Mouse (Mus musculus): ENCODE data around the gene Aldh5a1.

The Aldh5a1 gene

DNA sequence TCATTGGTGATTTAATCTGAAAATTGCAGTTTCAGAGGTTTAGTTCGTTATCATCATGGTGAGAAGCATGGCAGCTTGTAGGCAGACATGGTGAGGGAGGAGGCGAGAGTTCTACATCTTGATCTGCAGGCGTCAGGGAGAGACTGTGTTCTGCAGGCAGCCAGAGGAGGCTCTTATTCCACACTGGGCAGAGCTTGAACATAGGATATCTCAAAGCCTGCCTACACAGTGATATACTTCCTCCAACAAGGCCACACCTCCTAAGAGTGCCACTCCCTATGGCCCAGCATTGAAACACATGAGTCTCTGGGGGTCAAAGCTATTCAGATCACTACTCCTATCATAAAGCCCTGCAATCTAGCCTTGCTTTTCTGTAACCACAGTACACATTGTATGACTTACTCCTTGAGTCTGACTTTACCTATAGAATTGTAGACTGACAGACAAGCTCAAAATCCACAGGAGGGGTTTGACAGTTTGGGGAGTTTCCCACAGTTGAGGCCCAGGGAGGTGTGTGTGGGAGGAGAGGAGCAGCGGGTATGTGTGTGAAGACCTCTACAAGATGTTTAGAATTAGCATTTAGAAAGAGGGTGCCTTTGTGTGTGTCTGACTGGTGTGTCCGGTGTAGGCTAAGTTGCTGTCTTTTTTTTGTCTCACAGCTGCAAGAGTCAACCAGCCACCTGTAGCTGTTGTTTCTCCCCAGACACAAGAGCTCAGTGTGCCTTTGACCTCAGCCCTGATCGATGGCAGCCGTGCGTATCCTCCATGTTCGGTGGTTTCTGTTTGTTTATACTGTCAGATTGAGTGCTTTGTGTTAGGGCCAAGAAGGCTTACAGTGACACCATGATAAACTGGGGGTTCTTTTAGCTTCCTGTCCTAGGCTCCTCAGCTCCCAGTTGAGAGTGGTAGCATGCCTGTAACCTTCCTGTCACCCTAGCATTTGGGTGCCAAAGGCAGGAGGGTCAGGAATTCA, 70.7 kb downstream of the Aldh5a1 start:
- DNase-seq (ENCODE audit: extremely low read depth, low read depth): no peak

DNA sequence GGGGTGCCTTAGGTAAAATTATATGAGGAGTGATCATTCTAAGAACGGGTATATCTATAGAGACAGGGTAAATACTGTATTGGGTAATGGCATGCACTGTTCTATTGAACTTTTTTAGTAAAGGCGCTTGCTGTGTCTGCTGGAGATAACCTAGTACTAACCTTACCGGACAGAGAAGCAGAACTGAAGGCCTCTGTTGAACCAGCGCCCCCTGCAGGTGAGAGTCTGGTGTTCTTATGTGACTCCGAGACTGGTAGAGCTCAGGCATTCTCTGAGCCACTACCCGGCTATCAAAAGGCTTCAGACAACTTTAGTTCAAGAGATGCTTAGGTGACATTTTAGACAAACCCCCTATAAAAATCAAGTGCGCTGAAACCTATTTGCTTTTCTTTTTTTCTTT, 74.9 kb downstream of the Aldh5a1 start:
- DNase-seq (ENCODE audit: extremely low read depth, low read depth): peak; percentile 36

DNA sequence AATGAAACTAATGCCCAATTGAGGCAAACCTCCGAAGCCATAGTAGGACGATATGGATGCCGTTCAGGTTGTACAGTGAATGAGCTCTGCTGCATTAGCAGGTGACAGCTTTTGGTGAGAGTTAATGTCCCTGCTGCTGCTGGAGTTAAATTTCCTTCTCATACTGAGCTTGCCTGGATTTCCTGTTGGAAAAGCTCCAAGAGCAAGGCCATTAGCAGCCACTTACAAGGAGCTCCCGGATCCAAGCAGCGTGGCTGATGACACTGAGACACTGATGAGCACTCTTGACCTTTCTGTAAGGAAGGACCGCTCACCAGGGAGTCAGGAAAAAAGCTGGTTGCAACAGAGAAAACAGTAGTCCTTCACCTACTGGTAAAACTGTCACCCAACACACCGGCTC, 75.4 kb downstream of the Aldh5a1 start:
- DNase-seq (ENCODE audit: extremely low read depth, low read depth): no peak

DNA sequence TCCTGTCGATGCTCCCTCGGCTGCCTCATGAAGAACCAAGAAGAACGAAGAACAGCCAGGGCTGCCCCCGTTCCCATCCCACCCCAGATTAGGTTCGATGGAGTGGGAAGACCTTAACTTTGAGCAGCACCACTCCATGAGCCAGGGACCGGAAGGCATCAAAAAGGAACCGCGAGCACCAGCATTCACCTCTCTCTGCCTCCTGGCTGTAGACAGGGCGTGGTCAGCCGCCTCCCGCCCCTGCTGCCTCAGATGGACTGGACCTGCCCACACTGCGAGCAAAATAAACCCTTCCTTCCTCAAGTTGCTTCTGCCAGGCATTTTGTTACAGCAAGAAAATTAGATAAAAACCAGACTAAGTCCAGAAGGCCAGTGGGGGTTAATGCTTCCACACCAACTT, 76.4 kb downstream of the Aldh5a1 start:
- DNase-seq (ENCODE audit: extremely low read depth, low read depth): no peak

DNA sequence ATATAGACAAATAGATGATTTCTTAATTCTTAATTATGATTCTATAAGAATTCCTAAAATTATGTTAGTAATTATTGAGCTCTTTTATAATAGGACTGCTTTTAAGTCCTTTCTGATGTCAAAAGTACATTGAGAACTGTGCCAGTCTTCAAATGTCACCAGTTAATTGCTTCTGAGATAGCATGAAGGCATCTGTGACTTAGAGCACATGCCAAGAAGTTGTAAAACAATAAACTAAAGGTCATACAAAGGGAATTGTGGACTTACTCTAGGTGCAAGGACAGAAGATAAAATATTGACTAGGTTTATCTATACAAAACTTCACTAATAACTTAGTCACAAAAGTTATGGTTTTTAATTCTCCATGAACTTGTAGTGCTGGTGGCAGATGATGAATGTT, 78.3 kb downstream of the Aldh5a1 start:
- no peak for DNase-seq (ENCODE audit: extremely low read depth, low read depth)
